Mouse (Mus musculus): ENCODE data around the gene Nova2. TPM values are rescaled to one million over a fixed set of nuclear protein-coding genes. Genes with fewer than 3 reads are reported as not detected.

Nova2 gene
- total RNA-seq, 2 experiments from 2014 or later, result 4.8 to 7.7 TPM

- intact Hi-C loops (cut with DNase I), result loop anchor here (2.0 to 10.0 kb wide), 2 partner anchors 17 to 111 kb away; partner anchors contain the start of gene Foxa3
- DNase-seq, result no peak
Measured at GRCm38 (mm10) chr7:19005417-19006121, 79.9 kb downstream of the Nova2 start.

DNA sequence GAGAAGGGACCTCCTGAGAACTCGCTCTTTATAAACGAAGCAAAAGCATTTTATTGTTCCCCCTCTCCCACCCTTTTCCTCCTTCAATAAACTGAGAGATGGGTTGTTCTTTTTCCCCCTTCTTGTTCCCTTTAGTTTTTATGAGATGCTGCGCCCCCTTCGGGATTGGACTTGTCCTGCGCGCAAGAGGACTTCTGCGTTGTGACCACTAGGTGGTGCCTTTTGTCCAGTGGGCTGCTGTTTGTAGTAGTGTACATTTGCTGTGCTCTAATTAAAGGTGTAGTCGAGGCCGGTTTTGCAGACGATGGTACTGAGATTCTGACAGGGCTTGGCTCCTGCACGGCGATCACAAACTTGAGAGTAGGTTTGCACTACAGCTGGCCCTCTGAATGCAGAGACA lies 80.8 kb downstream of the Nova2 start:
- intact Hi-C loops (cut with DNase I), result loop anchor here (2.0 to 10.0 kb wide), 2 partner anchors 16 to 112 kb away; partner anchors contain the start of gene Foxa3
- peak; percentile 80 to 84 for DNase-seq

GRCm38 (mm10) chr7:19007026-19007977 lies 81.6 kb downstream of the Nova2 start:
- no peak for DNase-seq
- intact Hi-C loops (cut with DNase I), result loop anchor here (2.0 to 10.0 kb wide), 2 partner anchors 15 to 113 kb away; partner anchors contain the start of gene Foxa3

DNA sequence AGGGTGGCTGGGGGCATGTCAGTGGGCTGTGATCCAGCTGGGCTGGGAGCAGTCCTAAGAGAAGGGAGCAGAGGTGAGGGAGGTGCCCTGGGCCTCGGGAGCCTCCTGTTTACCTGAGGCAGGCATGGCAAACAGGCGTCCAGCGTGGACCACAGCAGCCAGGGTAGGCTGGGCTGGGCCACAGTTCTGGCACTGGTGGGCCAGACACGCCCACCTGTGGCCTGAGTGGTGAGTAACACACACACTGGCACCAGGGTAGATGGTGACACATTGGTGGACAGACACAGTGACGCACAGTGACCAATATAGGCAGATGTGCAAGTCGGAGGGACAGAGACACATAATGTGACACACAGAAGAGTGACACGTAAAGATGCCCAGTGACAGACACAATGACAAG lies 84.9 kb downstream of the Nova2 start:
- no peak for DNase-seq
- intact Hi-C loops (cut with DNase I), result no loop called here

DNA sequence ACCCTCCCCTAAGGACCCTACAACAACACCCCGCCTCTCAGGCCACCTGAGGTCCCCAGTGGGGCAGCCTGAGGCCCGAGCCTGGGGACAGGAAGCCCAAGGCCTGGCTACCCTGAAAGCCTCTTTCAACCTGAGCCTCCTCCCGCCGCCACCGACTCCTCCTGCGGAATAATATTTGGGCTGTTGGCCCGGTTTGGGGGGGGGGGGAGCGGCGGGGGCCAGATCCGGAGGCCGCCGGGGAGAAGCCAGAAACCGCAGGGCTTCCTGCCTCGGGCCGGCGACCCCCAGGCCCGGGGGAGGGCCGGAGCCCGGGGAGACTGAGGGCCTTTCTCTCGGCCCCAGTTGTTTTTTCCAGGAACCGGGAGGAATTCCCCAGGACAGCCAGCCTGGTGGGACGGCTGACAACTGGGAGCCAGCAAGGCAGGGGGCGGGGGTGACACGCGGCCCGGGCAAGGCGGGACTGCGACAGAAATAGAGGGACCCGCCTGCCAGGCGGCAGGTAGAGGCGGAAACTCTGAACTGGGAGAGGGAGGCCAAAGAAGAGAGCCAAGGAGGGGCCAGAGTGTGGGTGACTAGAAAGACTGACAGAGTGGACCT lies 86.4 kb downstream of the Nova2 start:
- intact Hi-C loops (cut with DNase I), result no loop called here
- DNase-seq, result peak; percentile 44 to 63

DNA sequence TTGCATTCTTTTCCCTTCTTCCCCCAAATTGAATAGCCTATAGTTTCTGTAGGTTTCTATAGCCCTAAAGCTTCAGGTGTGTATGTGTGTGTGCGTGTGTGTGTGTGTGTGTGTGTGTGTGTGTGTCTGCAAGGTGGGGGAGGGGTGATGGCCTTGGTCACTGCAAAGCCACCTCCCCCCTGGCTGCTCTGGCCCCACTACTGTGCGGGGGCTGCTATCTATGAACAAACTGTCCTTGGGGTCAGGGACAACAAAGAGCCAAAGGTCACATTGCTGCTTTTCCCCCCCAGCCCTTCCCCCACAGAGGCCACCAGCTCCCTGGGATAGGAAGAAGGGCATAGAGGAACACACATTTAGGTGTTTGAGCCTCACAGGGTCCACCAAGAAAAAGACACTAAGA lies 87.2 kb downstream of the Nova2 start:
- intact Hi-C loops (cut with DNase I), result no loop called here
- DNase-seq, result no peak

GRCm38 (mm10) chr7:19014452-19014851 lies 88.8 kb downstream of the Nova2 start:
- intact Hi-C loops (cut with DNase I), result no loop called here
- no peak for DNase-seq

Other genes with a start within 250 kb of the Nova2 start
- not detected for gene Psg20, start 239.7 kb upstream of the Nova2 start, total RNA-seq (2021)
- gene Psg22, start 207.8 kb upstream of the Nova2 start, total RNA-seq (2021), result not detected
- not detected for gene Psg19, start 127.4 kb upstream of the Nova2 start, total RNA-seq (2021)
- not detected for gene Psg17, start 104.3 kb upstream of the Nova2 start, total RNA-seq (2021)
- 1 to 10 TPM; 5.8 to 6.3 TPM for gene Mill2, start 85.9 kb upstream of the Nova2 start, total RNA-seq (2021)
- 1 to 10 TPM; 1.4 to 1.6 TPM for gene Pglyrp1, start 54.6 kb upstream of the Nova2 start, total RNA-seq (2021)
- gene Ccdc61, start 15.5 kb upstream of the Nova2 start, total RNA-seq (2021), result 10 to 100 TPM in 1 of 2 experiments, 1 to 10 TPM in 1; 7.7 to 11.0 TPM
- not detected for gene Nanos2, start 61.5 kb downstream of the Nova2 start, total RNA-seq (2021)
- gene Mypop, start 65.4 kb downstream of the Nova2 start, total RNA-seq (2021), result 1 to 10 TPM; 3.4 to 4.3 TPM
- gene Irf2bp1, start 78.2 kb downstream of the Nova2 start, total RNA-seq (2021), result 10 to 100 TPM; 19.6 to 23.0 TPM
- not detected for gene Foxa3, start 97.7 kb downstream of the Nova2 start, total RNA-seq (2021)
- 10 to 100 TPM; 85.2 to 86.8 TPM for gene Sympk, start 98.5 kb downstream of the Nova2 start, total RNA-seq (2021)
- gene Rsph6a, start 128.8 kb downstream of the Nova2 start, total RNA-seq (2021), result not detected
- gene Dmwd, start 150.3 kb downstream of the Nova2 start, total RNA-seq (2021), result 10 to 100 TPM; 48.8 to 52.4 TPM
- 100 to 1,000 TPM; 512 to 563 TPM for gene Dmpk, start 158.0 kb downstream of the Nova2 start, total RNA-seq (2021)
- 10 to 100 TPM in 1 of 2 experiments, 1 to 10 TPM in 1; 7.2 to 10.2 TPM for gene Six5, start 168.7 kb downstream of the Nova2 start, total RNA-seq (2021)
- not detected for gene Gm4969, start 192.5 kb downstream of the Nova2 start, total RNA-seq (2021)
- 1 to 10 TPM; 4.6 to 5.3 TPM for gene Fbxo46, start 194.0 kb downstream of the Nova2 start, total RNA-seq (2021)
- 1 to 10 TPM; 3.8 to 4.8 TPM for gene Qpctl, start 223.4 kb downstream of the Nova2 start, total RNA-seq (2021)
- 10 to 100 TPM; 66.8 to 67.0 TPM for gene Snrpd2, start 223.8 kb downstream of the Nova2 start, total RNA-seq (2021)
- under 1 TPM in 1 of 2 experiments, not detected in 1; 0.14 TPM for gene Gipr, start 240.2 kb downstream of the Nova2 start, total RNA-seq (2021)